Mouse (Mus musculus): ENCODE results near the gene Zfp771.
"Not testable (repeated sequence)": the region's sequence is repeated elsewhere in the genome, so short reads cannot be mapped to it uniquely, and the experiment has no call there.

DNA sequence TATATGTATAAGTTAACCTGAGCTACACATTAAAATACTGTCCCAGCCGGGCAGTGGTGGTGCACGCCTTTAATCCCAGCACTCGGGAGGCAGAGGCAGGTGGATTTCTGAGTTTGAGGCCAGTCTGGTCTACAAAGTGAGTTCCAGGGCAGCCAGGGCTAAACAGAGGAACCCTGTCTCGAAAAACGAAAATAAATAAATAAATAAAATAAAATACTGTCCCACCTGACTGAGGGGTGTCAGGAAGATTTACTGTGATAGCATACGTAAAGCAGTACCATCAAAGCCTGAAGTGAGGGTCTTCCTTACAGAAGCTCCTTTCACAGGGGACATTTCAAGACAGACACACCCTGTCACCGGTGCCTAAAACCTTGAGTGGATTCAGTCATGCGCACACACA is 6.4 kb downstream of the Zfp771 start:
- not testable (repeated sequence) for TF ChIP-seq CTCF (IDR thresholded peaks at IDR 0.05; ENCODE audit: control insufficient read depth, insufficient read depth, low read length); POLR2A (IDR thresholded peaks at IDR 0.05; ENCODE audit: borderline replicate concordance, control insufficient read depth, low read depth, low read length)
